19 mouse cellular contexts compared by ENCODE assay signal in genomic region chr17:56740118-56740787, GRCm38 (mm10). TPM values are rescaled to one million over a fixed set of nuclear protein-coding genes. Genes with fewer than 3 reads are reported as not detected.
"Had no signal": no experiment of that assay in that cellular context is flagged by ENCODE, and none has a peak within 500 bp of the region (broad histone marks: within the 10 kb centered on the region; RNA-seq: fewer than 3 reads in every experiment).

No protein-coding gene starts in this region.

- H3K9ac ChIP-seq: liver, embryonic 13.5 days; midbrain, embryonic 13.5 days; neural tube, embryonic 13.5 days; stomach, embryonic 15.5 days had no signal

- H3K9me3 ChIP-seq: liver, embryonic 13.5 days; midbrain, embryonic 13.5 days; neural tube, embryonic 13.5 days; stomach, embryonic 15.5 days had no signal

- H3K4me1 ChIP-seq: liver, embryonic 13.5 days; midbrain, embryonic 13.5 days; neural tube, embryonic 13.5 days; stomach, embryonic 15.5 days had no signal

- H3K4me3 ChIP-seq: left cerebral cortex, adult 2 months; liver, embryonic 13.5 days; midbrain, embryonic 13.5 days; myocyte; neural tube, embryonic 13.5 days; stomach, embryonic 15.5 days had no signal

- H3K27me3 ChIP-seq: midbrain, embryonic 13.5 days; neural tube, embryonic 13.5 days; stomach, embryonic 15.5 days had no signal

- H3K27ac ChIP-seq: kidney, postnatal 0 days; left cerebral cortex, adult 2 months; liver, embryonic 13.5 days; midbrain, embryonic 13.5 days; neural tube, embryonic 13.5 days; stomach, embryonic 15.5 days had no signal

- ATAC-seq: midbrain, embryonic 13.5 days had no signal

- H3K36me3 ChIP-seq: liver, embryonic 13.5 days; midbrain, embryonic 13.5 days; neural tube, embryonic 13.5 days; stomach, embryonic 15.5 days had no signal

- H3K4me2 ChIP-seq: liver, embryonic 13.5 days; midbrain, embryonic 13.5 days; neural tube, embryonic 13.5 days; stomach, embryonic 15.5 days had no signal

- DNase-seq: kidney, postnatal 25 days; layer of hippocampus, postnatal 36 days; liver, embryonic 13.5 days; lung, adult 2 months; lung, postnatal 14 days; lung, postnatal 4 days; retina, postnatal 1 day; right cerebral cortex, postnatal 25 days; spleen, adult 18-20 months; thymus, postnatal 25 days had no signal

RNA-seq across cellular contexts. Expression of gene Nrtn, which starts 17.1 kb away (rescaled TPM):
- total RNA-seq: megakaryocyte progenitor cell, adult 5-6 weeks; monocyte, adult 5-6 weeks; neutrophil, adult 5-6 weeks had no signal
